8 mouse cellular contexts compared by ENCODE assay signal in the genomic region with DNA sequence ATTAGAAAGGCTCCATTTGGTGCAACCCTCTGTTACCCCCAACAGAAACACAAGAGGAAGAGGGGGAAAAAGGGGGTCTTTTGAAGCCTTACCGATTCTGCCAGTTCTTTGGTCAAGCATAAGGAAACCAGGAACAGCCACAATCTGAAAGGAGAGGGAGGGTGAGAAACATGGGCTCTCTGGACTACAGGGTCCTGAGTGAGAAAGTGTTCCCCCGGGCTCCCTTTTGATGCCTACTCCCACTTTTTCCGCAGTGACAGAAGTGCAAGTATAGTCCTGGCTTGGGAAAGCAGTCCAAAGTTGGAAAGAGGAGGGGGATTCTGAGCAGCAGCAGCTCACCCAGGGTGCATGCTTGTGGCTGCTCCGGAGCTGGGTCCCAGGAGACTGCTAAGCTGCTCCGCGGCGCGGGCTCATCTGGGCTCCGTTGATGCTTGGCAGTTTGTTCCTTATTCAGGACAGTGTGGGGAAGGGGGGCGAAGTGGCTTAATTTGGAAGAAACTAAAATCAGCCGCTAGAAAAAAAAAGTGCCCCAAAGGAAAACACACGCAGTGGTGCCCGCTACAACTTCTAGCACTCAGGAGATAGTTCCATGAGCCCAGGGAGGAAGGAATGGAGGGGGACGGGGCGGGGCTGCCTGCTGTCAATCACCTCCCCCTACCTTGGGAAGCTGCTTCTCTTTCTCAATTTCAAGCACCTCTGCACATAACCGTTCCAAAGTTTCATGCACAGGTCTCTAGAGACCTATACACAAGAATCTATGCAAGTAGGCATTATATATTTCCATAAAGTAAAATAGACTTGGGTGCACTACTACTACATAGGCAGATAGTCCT. TPM values are rescaled to one million over a fixed set of nuclear protein-coding genes. Genes with fewer than 3 reads are reported as not detected.
A peak's percentile ranks its signal among the peaks of the same experiment; 100 is the strongest.
DNase-seq lines count a peak whose midpoint lies in the region; ATAC-seq and TF ChIP-seq lines count a peak whose summit lies in the region.

A gene (minus strand): TSS at position 607 of the 833 bp plus-strand sequence.

- peak within 1 kb of the TSS; percentile 55 for H3K4me2 ChIP-seq in forebrain, embryonic 14.5 days (ENCODE audit: low read length)
- peak within 1 kb of the TSS; percentile 66 for H3K4me2 ChIP-seq in intestine, postnatal 0 days (replicated peaks; ENCODE audit: low read depth)
- H3K4me2 ChIP-seq in lung, postnatal 0 days (replicated peaks; ENCODE audit: low read depth, low read length) = peak within 1 kb of the TSS; percentile 56

- no peak for ATAC-seq in megakaryocyte, adult 5-6 weeks (ENCODE audit: poor library complexity, severe bottlenecking)
- peak; percentile 56; the same call in 1 of the 2 replicates for ATAC-seq in forebrain, embryonic 14.5 days
- ATAC-seq in intestine, postnatal 0 days = no peak
- ATAC-seq in lung, postnatal 0 days = no peak
- no peak for ATAC-seq in monocyte, adult 5-6 weeks (replicated peaks; ENCODE audit: insufficient number of reproducible peaks, low FRiP score, low TSS enrichment, poor library complexity, severe bottlenecking)

- H3K36me3 ChIP-seq in megakaryocyte, embryonic 14.5 days (replicated peaks; ENCODE audit: low read length) = no peaks in the 10 kb centered on the region
- H3K36me3 ChIP-seq in forebrain, embryonic 14.5 days (ENCODE audit: control insufficient read depth, insufficient read depth, low read length) = no peaks in the 10 kb centered on the region
- H3K36me3 ChIP-seq in intestine, postnatal 0 days (ENCODE audit: control insufficient read depth, insufficient read depth) = no peaks in the 10 kb centered on the region
- no peaks in the 10 kb centered on the region for H3K36me3 ChIP-seq in lung, postnatal 0 days (ENCODE audit: insufficient read depth, low read length)
- no peaks in the 10 kb centered on the region for H3K36me3 ChIP-seq in testis, adult 2 months (ENCODE audit: control insufficient read depth, insufficient read depth, low read length)

- H3K4me3 ChIP-seq in megakaryocyte, embryonic 14.5 days (replicated peaks) = peak within 1 kb of the TSS; percentile 80
- H3K4me3 ChIP-seq in forebrain, embryonic 14.5 days (ENCODE audit: low read depth, low read length) = peak within 1 kb of the TSS; percentile 33
- peak within 1 kb of the TSS; percentile 43 for H3K4me3 ChIP-seq in intestine, postnatal 0 days (ENCODE audit: low read depth, low read length)
- peak within 1 kb of the TSS; percentile 45 for H3K4me3 ChIP-seq in lung, postnatal 0 days (ENCODE audit: low read depth, low read length)
- peak within 1 kb of the TSS; percentile 53 for H3K4me3 ChIP-seq in testis, adult 2 months (ENCODE audit: control insufficient read depth, low read depth, low read length)

- no peaks in the 10 kb centered on the region for H3K9me3 ChIP-seq in megakaryocyte, embryonic 14.5 days
- no peaks in the 10 kb centered on the region for H3K9me3 ChIP-seq in forebrain, embryonic 14.5 days (replicated peaks; ENCODE audit: control insufficient read depth, low read length)
- no peaks in the 10 kb centered on the region for H3K9me3 ChIP-seq in intestine, postnatal 0 days (ENCODE audit: control insufficient read depth)
- H3K9me3 ChIP-seq in lung, postnatal 0 days (ENCODE audit: low read length) = no peaks in the 10 kb centered on the region

- no peak for TF ChIP-seq POLR2A in testis, adult 2 months (IDR thresholded peaks at IDR 0.05; ENCODE audit: control insufficient read depth, low read depth, low read length)

- 28% methylated on average over 16 of the region's 16 CpGs for WGBS in forebrain, embryonic 14.5 days
- WGBS in intestine, postnatal 0 days = 16% methylated on average over 16 of the region's 16 CpGs
- 12% methylated on average over 16 of the region's 16 CpGs for WGBS in lung, postnatal 0 days

- TF ChIP-seq EP300 in lung, postnatal 0 days (IDR thresholded peaks at IDR 0.05) = no peak

- H3K27me3 ChIP-seq in megakaryocyte, embryonic 14.5 days (replicated peaks) = peaks cover 16% of the 10 kb centered on the region
- H3K27me3 ChIP-seq in forebrain, embryonic 14.5 days (replicated peaks; ENCODE audit: control insufficient read depth, insufficient read depth, low read length) = no peaks in the 10 kb centered on the region
- 0 out of 2 replicates have a peak, but pooled peaks cover 6% of the 10 kb centered on the region for H3K27me3 ChIP-seq in intestine, postnatal 0 days (replicated peaks; ENCODE audit: control insufficient read depth, insufficient read depth, low read length)
- no peaks in the 10 kb centered on the region for H3K27me3 ChIP-seq in lung, postnatal 0 days (replicated peaks; ENCODE audit: insufficient read depth, low read length)
- H3K27me3 ChIP-seq in testis, adult 2 months (ENCODE audit: control insufficient read depth, insufficient read depth, low read length) = no peaks in the 10 kb centered on the region

- TF ChIP-seq CTCF in intestine, postnatal 0 days (IDR thresholded peaks at IDR 0.05; ENCODE audit: low read depth) = no peak
- TF ChIP-seq CTCF in lung, postnatal 0 days (IDR thresholded peaks at IDR 0.05) = no peak
- TF ChIP-seq CTCF in testis, adult 2 months (IDR thresholded peaks at IDR 0.05; ENCODE audit: control insufficient read depth, insufficient read depth, insufficient replicate concordance, low read depth, low read length) = no peak

- no peak within 1 kb of the TSS for H3K27ac ChIP-seq in forebrain, embryonic 14.5 days (ENCODE audit: low read depth, low read length)
- H3K27ac ChIP-seq in intestine, postnatal 0 days (ENCODE audit: low read depth, low read length) = no peak within 1 kb of the TSS
- no peak within 1 kb of the TSS for H3K27ac ChIP-seq in lung, postnatal 0 days (ENCODE audit: low read length)
- H3K27ac ChIP-seq in testis, adult 2 months (ENCODE audit: control insufficient read depth, insufficient read depth, low read depth, low read length) = no peak within 1 kb of the TSS

- no peak within 1 kb of the TSS for H3K9ac ChIP-seq in forebrain, embryonic 14.5 days (ENCODE audit: low read length)
- H3K9ac ChIP-seq in intestine, postnatal 0 days (ENCODE audit: low read depth, low read length) = no peak within 1 kb of the TSS
- no peak within 1 kb of the TSS for H3K9ac ChIP-seq in lung, postnatal 0 days (replicated peaks; ENCODE audit: low read depth)

- DNase-seq in forebrain, embryonic 14.5 days (ENCODE audit: low spot score) = peak; percentile 8
- no peak for DNase-seq in lung, postnatal 0 days (ENCODE audit: low spot score)
- no peak for DNase-seq in MN1 (ENCODE audit: low spot score)

- no peaks in the 10 kb centered on the region for H3K4me1 ChIP-seq in megakaryocyte, embryonic 14.5 days
- no peaks in the 10 kb centered on the region for H3K4me1 ChIP-seq in forebrain, embryonic 14.5 days (ENCODE audit: control insufficient read depth, insufficient read depth, low read length)
- no peaks in the 10 kb centered on the region for H3K4me1 ChIP-seq in intestine, postnatal 0 days (replicated peaks; ENCODE audit: control insufficient read depth, insufficient read depth, low read length)
- no peaks in the 10 kb centered on the region for H3K4me1 ChIP-seq in lung, postnatal 0 days (ENCODE audit: insufficient read depth, low read depth, low read length)
- no peaks in the 10 kb centered on the region for H3K4me1 ChIP-seq in testis, adult 2 months (ENCODE audit: control insufficient read depth, insufficient read depth, low read length)

RNA-seq across cellular contexts. Expression of the gene that starts here (rescaled TPM):
- 0.34 TPM in 1 of 2 replicates, not detected in the other for polyA plus RNA-seq in megakaryocyte, embryonic 14.5 days (2012; ENCODE audit: insufficient read depth, low replicate concordance)
- total RNA-seq in megakaryocyte, adult 5-6 weeks (2015) = not detected in 2 replicates
- total RNA-seq in megakaryocyte, adult 5-6 weeks (2017) = not detected in 2 replicates
- 1.3 and 1.6 TPM in 2 replicates for polyA plus RNA-seq in forebrain, embryonic 14.5 days (2014; fragmentation: Nextera tagmentation; extraction: Ambion mirVana)
- polyA plus RNA-seq in intestine, postnatal 0 days (2015; fragmentation: Nextera tagmentation; extraction: Ambion mirVana) = 0.80 TPM in 2 replicates
- polyA plus RNA-seq in lung, postnatal 0 days (2015; fragmentation: Nextera tagmentation; extraction: Ambion mirVana) = 1.6 and 2.1 TPM in 2 replicates
- 1.5 and 1.8 TPM in 2 replicates for polyA plus RNA-seq in testis, adult 2 months (2012; rRNA removed)
- not detected in 3 replicates for total RNA-seq in monocyte, adult 5-6 weeks (2017)
